In the genomic region with DNA sequence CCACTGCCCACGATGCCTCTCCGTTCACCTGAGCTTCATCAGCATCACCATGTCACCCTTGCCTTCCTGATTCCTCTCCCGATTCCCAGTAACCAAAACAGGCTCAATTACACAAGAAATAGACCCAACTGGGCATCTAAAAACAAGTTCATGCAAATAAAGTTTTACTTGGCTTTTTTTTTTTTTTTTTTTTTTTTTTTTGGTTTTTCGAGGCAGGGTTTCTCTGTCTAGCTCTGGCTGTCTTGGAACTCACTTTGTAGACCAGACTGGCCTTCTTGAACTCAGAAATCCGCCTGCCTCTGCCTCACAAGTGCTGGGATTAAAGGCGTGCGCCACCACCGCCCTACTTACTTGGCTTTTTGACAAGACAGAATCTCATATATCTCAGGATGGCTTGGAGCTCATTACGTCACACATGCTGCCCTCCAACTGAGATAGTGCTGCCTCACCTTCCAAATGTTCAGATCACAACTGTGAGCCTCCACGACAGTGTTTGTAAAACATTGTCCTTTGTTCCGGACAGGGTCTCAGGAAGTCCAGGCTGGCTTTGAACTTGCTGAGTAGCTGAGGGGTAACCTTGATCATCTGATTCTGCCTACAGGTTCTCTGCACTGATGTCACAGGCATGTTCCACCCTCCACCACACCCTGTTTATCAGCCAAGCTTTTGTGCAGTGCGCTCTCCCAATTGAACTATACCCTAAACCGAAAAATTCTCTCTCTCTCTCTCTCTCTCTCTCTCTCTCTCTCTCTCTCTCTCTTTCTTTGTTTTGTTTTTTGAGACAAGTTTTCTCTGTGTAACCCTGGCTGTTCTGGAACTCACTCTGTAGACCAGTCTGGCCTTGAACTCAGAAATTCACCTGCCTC, we compare ENCODE assay signal across 9 mouse cellular contexts. TPM values are rescaled to one million over a fixed set of nuclear protein-coding genes. Genes with fewer than 3 reads are reported as not detected.
A peak's percentile ranks its signal among the peaks of the same experiment; 100 is the strongest.
DNase-seq lines count a peak whose midpoint lies in the region; ATAC-seq and TF ChIP-seq lines count a peak whose summit lies in the region.
"Had no signal": no experiment of that assay in that cellular context is flagged by ENCODE, and none has a peak within 500 bp of the region (broad histone marks: within the 10 kb centered on the region; RNA-seq: fewer than 3 reads in every experiment).

No protein-coding gene starts in this region.

- 62% methylated on average over 13 of the region's 13 CpGs for WGBS in forebrain, embryonic 16.5 days
- 39% methylated on average over 13 of the region's 13 CpGs for WGBS in liver, embryonic 15.5 days (ENCODE audit: insufficient replicate concordance)

- DNase-seq in cerebellum, adult 9-10 months, result peak; percentile 66
- no peak for DNase-seq in cerebellum, adult 9-11 months
- DNase-seq in CH12.LX (ENCODE audit: extremely low read depth), result no peak
- DNase-seq in spleen, postnatal 14 days (ENCODE audit: low spot score in 2 of 2), result no peak
- no peak for DNase-seq in cerebellum, postnatal 4 days (ENCODE audit: low spot score in 2 of 2)
- DNase-seq in ovary, postnatal 10 days (ENCODE audit: low spot score), result no peak

- no peak overlapping the region for H3K27ac ChIP-seq in CH12.LX (ENCODE audit: insufficient read depth, low read depth)
- 0 out of 2 replicates have a peak overlapping the region, but pooled peaks have one; percentile 30 for H3K27ac ChIP-seq in forebrain, embryonic 16.5 days (ENCODE audit: low read length)
- H3K27ac ChIP-seq in liver, embryonic 15.5 days (replicated peaks), result no peak overlapping the region

- no peak for TF ChIP-seq EP300 in CH12.LX (IDR thresholded peaks at IDR 0.05; ENCODE audit: low read length)

- H3K9ac ChIP-seq in CH12.LX (ENCODE audit: insufficient read depth, low read depth), result no peak overlapping the region
- peak overlapping the region; percentile 35; the same call in 1 of the 2 replicates for H3K9ac ChIP-seq in forebrain, embryonic 16.5 days (replicated peaks; ENCODE audit: low read depth, low read length)
- H3K9ac ChIP-seq in liver, embryonic 15.5 days, result no peak overlapping the region

- no peaks in the 10 kb centered on the region for H3K36me3 ChIP-seq in CH12.LX (replicated peaks in 1 of 2; ENCODE audit: control insufficient read depth in 1 of 2, insufficient read depth in 1 of 2, low read length in 1 of 2)
- no peaks in the 10 kb centered on the region for H3K36me3 ChIP-seq in forebrain, embryonic 16.5 days (ENCODE audit: control insufficient read depth, insufficient read depth)
- no peaks in the 10 kb centered on the region for H3K36me3 ChIP-seq in liver, embryonic 15.5 days (replicated peaks)

- dilution Hi-C loops in CH12.LX (cut with MboI; ENCODE audit: extremely low pct_ligation_motif_present, extremely low pct_unique_long_range_greater_than_20kb, low sequenced_read_pairs), result no loop called here

- H3K4me1 ChIP-seq in CH12.LX (ENCODE audit: control insufficient read depth in 1 of 2, insufficient read depth in 2 of 2), result peaks cover 21 to 22% of the 10 kb centered on the region in 2 experiments
- H3K4me1 ChIP-seq in forebrain, embryonic 16.5 days (replicated peaks; ENCODE audit: control insufficient read depth, insufficient read depth, low read length), result peaks cover 31% of the 10 kb centered on the region
- peaks cover 29% of the 10 kb centered on the region for H3K4me1 ChIP-seq in liver, embryonic 15.5 days (replicated peaks)

- in situ Hi-C loops in CH12.LX (cut with MboI; ENCODE audit: low pct_ligation_motif_present, low pct_unique_long_range_greater_than_20kb, low sequenced_read_pairs), result no loop called here

- no peak for ATAC-seq in forebrain, embryonic 16.5 days
- ATAC-seq in liver, embryonic 15.5 days (ENCODE audit: insufficient read depth), result no peak

- H3K79me2 ChIP-seq in CH12.LX (replicated peaks; ENCODE audit: control insufficient read depth, extremely low read depth, insufficient read depth, poor library complexity, severe bottlenecking), result no peaks in the 10 kb centered on the region

- peaks cover 78% of the 10 kb centered on the region for H3K27me3 ChIP-seq in CH12.LX (replicated peaks)
- H3K27me3 ChIP-seq in forebrain, embryonic 16.5 days (replicated peaks; ENCODE audit: control insufficient read depth, insufficient read depth, low read length), result no peaks in the 10 kb centered on the region
- peaks cover 95% of the 10 kb centered on the region for H3K27me3 ChIP-seq in liver, embryonic 15.5 days

- peak overlapping the region; percentile 90 for H3K4me2 ChIP-seq in CH12.LX (ENCODE audit: insufficient read depth, low read depth, poor library complexity, severe bottlenecking)
- H3K4me2 ChIP-seq in forebrain, embryonic 16.5 days (ENCODE audit: low read length), result peak overlapping the region; percentile 85
- H3K4me2 ChIP-seq in liver, embryonic 15.5 days, result peak overlapping the region; percentile 75

- no peaks in the 10 kb centered on the region for H3K9me3 ChIP-seq in CH12.LX (replicated peaks; ENCODE audit: low read length)
- no peaks in the 10 kb centered on the region for H3K9me3 ChIP-seq in forebrain, embryonic 16.5 days (ENCODE audit: control insufficient read depth, low read length)
- no peaks in the 10 kb centered on the region for H3K9me3 ChIP-seq in liver, embryonic 15.5 days (replicated peaks)

- no peak overlapping the region for H3K4me3 ChIP-seq in CH12.LX (replicated peaks in 1 of 3; ENCODE audit: low read depth in 2 of 3, low read length in 2 of 3, poor library complexity in 1 of 3)
- H3K4me3 ChIP-seq in forebrain, embryonic 16.5 days (replicated peaks; ENCODE audit: low read length), result peak overlapping the region; percentile 83
- peak overlapping the region; percentile 46; the same call in 1 of the 2 replicates for H3K4me3 ChIP-seq in liver, embryonic 15.5 days (replicated peaks)

- no peak for TF ChIP-seq POLR2A in CH12.LX (IDR thresholded peaks at IDR 0.05; ENCODE audit: low read depth, low read length)

- TF ChIP-seq RAD21 in CH12.LX (IDR thresholded peaks at IDR 0.05; ENCODE audit: low read depth, low read length), result no peak

- no peak for TF ChIP-seq CTCF in CH12.LX (conservative IDR thresholded peaks at IDR 0.05 in 1 of 2, IDR thresholded peaks at IDR 0.05 in 1 of 2; ENCODE audit: low read depth in 2 of 2, low read length in 2 of 2)

TF ChIP-seq in CH12.LX, 34 proteins besides CTCF, POLR2A, EP300 and RAD21:
- TF ChIP-seq CHD1 (IDR thresholded peaks at IDR 0.05; ENCODE audit: low read depth, low read length) (no peak), USF2 (conservative IDR thresholded peaks at IDR 0.05; ENCODE audit: low read depth, low read length) (no peak), ETS1 (conservative IDR thresholded peaks at IDR 0.05; ENCODE audit: low read depth, low read length) (no peak), USF1 (IDR thresholded peaks at IDR 0.05; ENCODE audit: low read depth, low read length) (no peak), CHD2 (IDR thresholded peaks at IDR 0.05; ENCODE audit: low read length) (no peak), ZNF384 (IDR thresholded peaks at IDR 0.05; ENCODE audit: low read depth, low read length) (peak; percentile 75), JUN (IDR thresholded peaks at IDR 0.05; ENCODE audit: insufficient read depth, low read depth, low read length) (no peak)

RNA-seq across cellular contexts. Expression of gene Mast1, which starts 0.7 kb away (rescaled TPM):
- 0.08 and 0.21 TPM in 2 replicates for total RNA-seq in CH12.LX (2012; rRNA removed)
- total RNA-seq in CH12.LX (2014; rRNA removed), result not detected in 2 replicates
- 0.34 and 0.55 TPM in 2 replicates for polyA plus RNA-seq in CH12.LX (2012; ENCODE audit: insufficient read length, low read depth)
- 52.4 and 65.8 TPM in 2 replicates for polyA plus RNA-seq in forebrain, embryonic 16.5 days (2015; fragmentation: Nextera tagmentation; extraction: Ambion mirVana)
- 0.06 and 0.23 TPM in 2 replicates for polyA plus RNA-seq in liver, embryonic 15.5 days (2015; fragmentation: Nextera tagmentation; extraction: Ambion mirVana)

RNA-seq across cellular contexts. Expression of gene Rtbdn, which starts 8.9 kb away (rescaled TPM):
- 0.17 and 0.21 TPM in 2 replicates for total RNA-seq in CH12.LX (2012; rRNA removed)
- total RNA-seq in CH12.LX (2014; rRNA removed), result not detected in 2 replicates
- polyA plus RNA-seq in CH12.LX (2012; ENCODE audit: insufficient read length, low read depth), result 0.93 and 1.8 TPM in 2 replicates
- 2.2 and 2.4 TPM in 2 replicates for polyA plus RNA-seq in forebrain, embryonic 16.5 days (2015; fragmentation: Nextera tagmentation; extraction: Ambion mirVana)
- polyA plus RNA-seq in liver, embryonic 15.5 days (2015; fragmentation: Nextera tagmentation; extraction: Ambion mirVana), result 0.18 and 0.40 TPM in 2 replicates
- polyA plus RNA-seq: large intestine, adult 2 months had no signal

RNA-seq across cellular contexts. Expression of gene Dnase2a, which starts 29.5 kb away (rescaled TPM):
- 12.8 and 13.6 TPM in 2 replicates for total RNA-seq in CH12.LX (2012; rRNA removed)
- total RNA-seq in CH12.LX (2014; rRNA removed), result 15.0 and 18.4 TPM in 2 replicates
- 25.4 and 31.4 TPM in 2 replicates for polyA plus RNA-seq in CH12.LX (2012; ENCODE audit: insufficient read length, low read depth)
- 5.4 and 5.5 TPM in 2 replicates for polyA plus RNA-seq in forebrain, embryonic 16.5 days (2015; fragmentation: Nextera tagmentation; extraction: Ambion mirVana)
- 11.4 and 12.7 TPM in 2 replicates for polyA plus RNA-seq in liver, embryonic 15.5 days (2015; fragmentation: Nextera tagmentation; extraction: Ambion mirVana)

RNA-seq across cellular contexts. Expression of gene Gm49661, which starts 31.4 kb away (rescaled TPM):
- total RNA-seq in CH12.LX (2012; rRNA removed) (1.8 and 3.1 TPM in 2 replicates), CH12.LX (2014; rRNA removed) (not detected in 2 replicates)
- not detected in 2 replicates for polyA plus RNA-seq in CH12.LX (2012; ENCODE audit: insufficient read length, low read depth)
- polyA plus RNA-seq in forebrain, embryonic 16.5 days (2015; fragmentation: Nextera tagmentation; extraction: Ambion mirVana), result not detected in 2 replicates
- not detected in 2 replicates for polyA plus RNA-seq in liver, embryonic 15.5 days (2015; fragmentation: Nextera tagmentation; extraction: Ambion mirVana)

RNA-seq across cellular contexts. Expression of gene Prdx2, which starts 31.5 kb away (rescaled TPM):
- total RNA-seq in CH12.LX (2012; rRNA removed) (218 and 231 TPM in 2 replicates), CH12.LX (2014; rRNA removed) (231 and 232 TPM in 2 replicates)
- 158 and 159 TPM in 2 replicates for polyA plus RNA-seq in CH12.LX (2012; ENCODE audit: insufficient read length, low read depth)
- polyA plus RNA-seq in forebrain, embryonic 16.5 days (2015; fragmentation: Nextera tagmentation; extraction: Ambion mirVana), result 1,287 and 1,394 TPM in 2 replicates
- polyA plus RNA-seq in liver, embryonic 15.5 days (2015; fragmentation: Nextera tagmentation; extraction: Ambion mirVana), result 1,960 and 2,082 TPM in 2 replicates

Comparison
In these comparisons a context has a peak if more than half of its experiments do, and no peak if none do; other contexts are left out.
1. H3K4me3 ChIP-seq: peak in forebrain, embryonic 16.5 days (single experiment) and liver, embryonic 15.5 days (single experiment); none in CH12.LX (0 of 3).
2. RNA of gene Mast1, which starts 0.7 kb away (polyA plus RNA-seq): 52.4 to 65.8 TPM in forebrain, embryonic 16.5 days; 0.34 to 0.55 TPM in CH12.LX and 0.06 to 0.23 TPM in liver, embryonic 15.5 days; every median in the first group is over 10 times any median in the second.
3. Peak in every context shown above with its lines, with median percentiles within 50 percentile points of each other: H3K4me2 ChIP-seq.